Mouse (Mus musculus) stomach, postnatal 0 days (tissue): ENCODE data around the gene Cmbl.

Experiments
- CTCF ChIP-seq: IDR thresholded peaks from 2 replicates; pipeline ENCODE4 v1.5.1; 2016; ENCODE audit warnings: antibody characterized with exemption, low read depth, mild to moderate bottlenecking, moderate library complexity
- EP300 ChIP-seq: optimal IDR thresholded peaks from 2 replicates; pipeline ENCODE3; 2016; ENCODE audit warnings: antibody characterized with exemption

- TF ChIP-seq CTCF, result peak; percentile 71
- no peak for TF ChIP-seq EP300
Measured at GRCm38 (mm10) chr15:31611027-31611426, 45.8 kb downstream of the Cmbl start.
